Mouse (Mus musculus) limb, embryonic 11.5 days (tissue): ENCODE measurements at regions not wholly inside any gene's neighbourhood (a gene's known extent, or its start where the extent isn't known, plus 50 kb on each side); places are given as distances from the start of the nearest gene placed in this dataset.

ENCODE experiments used
- ATAC-seq: fragments of 200-750 bp; cut with Nextera tagmentation; 2 replicates; pipeline ENCODE4 v1.8.0; 2017; ENCODE audit warnings: low read depth; ENCODE audit not compliant: insufficient number of reproducible peaks, low FRiP score, low TSS enrichment
- DNase-seq: peaks from one replicate; pipeline ENCODE4 v3.0.0-alpha.2; 2015; ENCODE audit warnings: low spot score
- H3K27ac ChIP-seq: fragments of 300-500 bp; sonication (generic); replicated peaks from 2 replicates; pipeline ENCODE4 v1.5.1; 2014; ENCODE audit warnings: low read depth, mild to moderate bottlenecking, low read length
- H3K27me3 ChIP-seq: fragments of 300-500 bp; sonication (generic); 2 replicates; pipeline ENCODE4 v1.6.1; 2014; ENCODE audit warnings: mild to moderate bottlenecking, low read length, mixed read lengths; ENCODE audit not compliant: control insufficient read depth, insufficient read depth
- H3K36me3 ChIP-seq: fragments of 300-500 bp; sonication (generic); 2 replicates; pipeline ENCODE4 v1.6.1; 2014; ENCODE audit warnings: mild to moderate bottlenecking, low read length, moderate library complexity, mixed read lengths; ENCODE audit not compliant: control insufficient read depth, insufficient read depth
- H3K4me1 ChIP-seq: fragments of 300-500 bp; sonication (generic); 2 replicates; pipeline ENCODE4 v1.6.1; 2014; ENCODE audit warnings: low read length, mixed read lengths; ENCODE audit not compliant: control insufficient read depth, insufficient read depth
- H3K4me2 ChIP-seq: fragments of 300-500 bp; sonication (generic); 2 replicates; pipeline ENCODE4 v1.6.1; 2014; ENCODE audit warnings: low read depth, mild to moderate bottlenecking, moderate library complexity; ENCODE audit not compliant: severe bottlenecking
- H3K4me3 ChIP-seq: fragments of 300-500 bp; sonication (generic); 2 replicates; pipeline ENCODE4 v1.5.1; 2014; ENCODE audit warnings: low read depth, low read length
- H3K9ac ChIP-seq: fragments of 300-500 bp; sonication (generic); 2 replicates; pipeline ENCODE4 v1.6.1; 2014; ENCODE audit warnings: mild to moderate bottlenecking, low read length
- H3K9me3 ChIP-seq: fragments of 300-500 bp; sonication (generic); 2 replicates; pipeline ENCODE4 v1.6.1; 2016; ENCODE audit warnings: low read length; ENCODE audit not compliant: control insufficient read depth
- WGBS: fragments of 180-500 bp; shearing (Covaris S2); extraction: QIAGEN DNeasy Blood & Tissue Kit; methylation state at CpG from one replicate; pipeline ENCODE4 v1.1.7; 2014; 5-methylcytosine and 5-hydroxymethylcytosine counted together

DNA sequence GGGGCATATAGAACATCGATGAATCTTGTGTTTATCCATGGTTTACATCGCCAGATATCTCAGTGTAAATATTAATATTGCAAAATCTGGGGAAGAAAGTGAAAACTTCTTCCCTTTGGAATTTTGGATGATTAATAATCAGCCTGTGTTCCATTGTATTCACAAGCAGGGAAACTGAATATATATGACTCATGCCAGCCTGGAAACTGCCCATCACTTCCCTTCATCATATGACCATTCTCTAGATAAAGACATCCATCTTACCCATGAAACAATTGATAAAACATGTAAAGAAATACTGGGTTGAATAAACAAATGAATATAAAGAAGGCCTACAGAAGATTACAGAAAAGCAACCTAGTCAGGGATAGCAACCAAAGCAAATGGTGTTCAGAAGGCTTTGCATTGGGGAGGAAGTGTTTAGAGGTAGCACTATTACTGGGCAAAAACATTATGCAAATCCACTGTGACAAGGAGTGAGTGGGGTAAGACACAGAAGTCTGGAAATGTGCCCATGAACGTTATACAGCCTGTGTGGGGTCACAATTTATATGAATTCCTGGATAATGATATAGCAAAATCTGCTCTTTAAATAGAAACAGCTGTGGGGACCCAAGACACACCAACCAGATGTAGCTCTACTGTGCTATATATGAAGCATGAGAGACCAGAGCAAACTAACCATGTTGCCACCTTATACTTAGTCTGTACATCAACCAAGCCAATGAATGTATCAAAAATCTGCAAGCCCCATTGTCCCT lies 238.5 kb upstream of the Sdr16c6 start:
- H3K4me3 ChIP-seq, result no peak overlapping the region
- WGBS, result 69% methylated on average over 3 of the region's 3 CpGs
- no peak overlapping the region for H3K9ac ChIP-seq
- H3K4me1 ChIP-seq, result no peaks in the 10 kb centered on the region
- DNase-seq, result no peak
- H3K27me3 ChIP-seq, result no peaks in the 10 kb centered on the region
- no peak overlapping the region for H3K4me2 ChIP-seq
- H3K36me3 ChIP-seq, result no peaks in the 10 kb centered on the region
- no peak overlapping the region for H3K27ac ChIP-seq
- no peaks in the 10 kb centered on the region for H3K9me3 ChIP-seq
- no peak for ATAC-seq

DNA sequence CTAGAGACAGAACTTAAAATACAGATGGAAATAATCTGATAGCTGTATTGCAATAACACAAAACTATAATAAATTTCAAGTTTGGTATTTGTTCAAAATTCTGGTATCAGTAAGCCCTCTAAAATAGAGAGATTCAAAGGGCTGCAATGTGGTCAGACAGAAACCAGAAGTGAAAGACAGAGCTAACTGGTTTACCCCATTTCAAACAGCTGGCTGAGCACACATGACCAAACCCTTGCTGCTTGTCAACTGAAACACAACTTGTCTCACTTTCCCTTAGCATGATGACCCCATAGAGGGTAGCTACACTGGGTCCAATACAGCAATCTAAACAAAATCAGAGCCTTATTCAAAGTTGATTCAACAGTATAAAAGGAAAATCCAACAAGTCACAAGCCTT lies 234.2 kb upstream of the Sdr16c6 start:
- Histone ChIP-seq H3K27ac (no peak overlapping the region), H3K4me2 (no peak overlapping the region), H3K9me3 (no peaks in the 10 kb centered on the region), H3K4me3 (no peak overlapping the region), H3K27me3 (no peaks in the 10 kb centered on the region), H3K36me3 (no peaks in the 10 kb centered on the region), H3K4me1 (no peaks in the 10 kb centered on the region), H3K9ac (no peak overlapping the region)
- ATAC-seq, result no peak
- no peak for DNase-seq

DNA sequence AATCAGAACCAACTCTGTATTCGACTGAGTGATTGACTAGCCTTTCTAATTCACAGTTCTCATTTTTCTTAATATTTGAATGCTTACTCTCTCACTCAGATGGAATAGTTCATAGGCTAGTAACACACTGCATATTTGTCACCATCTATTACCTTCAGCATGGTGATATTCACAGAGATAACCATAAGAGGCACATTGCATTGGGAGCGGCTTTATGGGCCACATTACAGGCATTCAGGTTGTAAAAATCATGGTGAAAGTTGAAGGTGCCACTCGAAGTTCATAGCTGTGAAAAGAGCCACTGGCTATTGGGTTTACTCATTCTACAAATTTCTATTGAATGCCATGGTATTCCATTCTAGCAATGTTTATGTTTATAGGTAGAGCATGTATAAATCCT lies 229.6 kb upstream of the Sdr16c6 start:
- Histone ChIP-seq H3K9me3 (no peaks in the 10 kb centered on the region), H3K9ac (no peak overlapping the region), H3K4me1 (no peaks in the 10 kb centered on the region), H3K4me3 (no peak overlapping the region), H3K27ac (no peak overlapping the region), H3K27me3 (no peaks in the 10 kb centered on the region), H3K4me2 (no peak overlapping the region), H3K36me3 (no peaks in the 10 kb centered on the region)
- no peak for ATAC-seq
- DNase-seq, result no peak
- WGBS, result 78% methylated on average over 3 of the region's 3 CpGs

DNA sequence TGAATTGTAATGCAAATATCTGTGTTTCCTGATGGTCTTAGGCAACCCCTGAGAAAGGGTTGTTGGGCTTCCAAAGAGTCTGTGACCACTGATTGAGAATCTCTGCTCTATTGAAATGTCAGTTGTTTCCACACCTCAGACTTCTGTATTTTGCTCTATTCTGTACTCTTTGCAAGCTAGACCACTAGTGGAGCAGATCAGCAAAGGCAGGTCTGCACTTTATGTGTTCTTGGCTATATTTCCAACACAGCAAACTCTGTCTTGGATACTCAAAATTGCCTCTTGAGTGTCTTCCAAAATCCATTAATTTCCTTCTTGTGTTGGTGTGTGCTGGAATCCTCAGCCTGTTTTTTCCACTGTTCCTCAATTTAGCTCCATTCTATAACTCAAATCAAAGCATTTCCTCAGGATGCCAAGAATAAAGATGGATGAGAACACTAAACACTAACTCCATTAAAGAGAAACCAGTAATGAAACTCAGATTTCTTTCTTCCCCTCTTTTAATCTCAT lies 228.5 kb upstream of the Sdr16c6 start:
- H3K4me1 ChIP-seq, result no peaks in the 10 kb centered on the region
- no peaks in the 10 kb centered on the region for H3K36me3 ChIP-seq
- H3K9me3 ChIP-seq, result no peaks in the 10 kb centered on the region
- H3K27ac ChIP-seq, result no peak overlapping the region
- no peak overlapping the region for H3K9ac ChIP-seq
- H3K4me2 ChIP-seq, result no peak overlapping the region
- no peak for ATAC-seq
- DNase-seq, result no peak
- no peak overlapping the region for H3K4me3 ChIP-seq
- H3K27me3 ChIP-seq, result no peaks in the 10 kb centered on the region

DNA sequence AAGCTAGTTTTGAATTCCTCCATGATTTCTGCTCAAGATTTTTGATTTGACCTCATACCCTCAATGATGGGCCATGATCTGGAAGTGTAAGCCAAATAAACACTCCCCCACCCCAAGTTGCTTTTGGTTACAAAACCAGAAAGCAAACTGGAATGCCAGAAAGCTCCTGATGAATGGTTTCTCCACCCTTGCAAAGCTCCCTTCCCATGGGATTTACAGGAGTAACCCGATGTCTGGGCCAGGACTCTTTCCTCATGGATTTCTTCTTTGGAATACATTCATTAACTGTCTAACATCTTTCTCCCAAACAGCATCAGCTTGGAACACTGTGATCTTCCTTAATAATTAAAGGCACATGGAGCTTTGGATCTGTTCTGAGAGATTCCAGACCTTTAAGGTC lies 227.3 kb upstream of the Sdr16c6 start:
- H3K27ac ChIP-seq, result no peak overlapping the region
- 64% methylated on average over 1 of the region's 1 CpGs for WGBS
- no peak for ATAC-seq
- no peaks in the 10 kb centered on the region for H3K27me3 ChIP-seq
- no peaks in the 10 kb centered on the region for H3K4me1 ChIP-seq
- no peaks in the 10 kb centered on the region for H3K9me3 ChIP-seq
- no peak for DNase-seq
- no peak overlapping the region for H3K9ac ChIP-seq
- H3K4me2 ChIP-seq, result no peak overlapping the region
- H3K4me3 ChIP-seq, result no peak overlapping the region
- H3K36me3 ChIP-seq, result no peaks in the 10 kb centered on the region

DNA sequence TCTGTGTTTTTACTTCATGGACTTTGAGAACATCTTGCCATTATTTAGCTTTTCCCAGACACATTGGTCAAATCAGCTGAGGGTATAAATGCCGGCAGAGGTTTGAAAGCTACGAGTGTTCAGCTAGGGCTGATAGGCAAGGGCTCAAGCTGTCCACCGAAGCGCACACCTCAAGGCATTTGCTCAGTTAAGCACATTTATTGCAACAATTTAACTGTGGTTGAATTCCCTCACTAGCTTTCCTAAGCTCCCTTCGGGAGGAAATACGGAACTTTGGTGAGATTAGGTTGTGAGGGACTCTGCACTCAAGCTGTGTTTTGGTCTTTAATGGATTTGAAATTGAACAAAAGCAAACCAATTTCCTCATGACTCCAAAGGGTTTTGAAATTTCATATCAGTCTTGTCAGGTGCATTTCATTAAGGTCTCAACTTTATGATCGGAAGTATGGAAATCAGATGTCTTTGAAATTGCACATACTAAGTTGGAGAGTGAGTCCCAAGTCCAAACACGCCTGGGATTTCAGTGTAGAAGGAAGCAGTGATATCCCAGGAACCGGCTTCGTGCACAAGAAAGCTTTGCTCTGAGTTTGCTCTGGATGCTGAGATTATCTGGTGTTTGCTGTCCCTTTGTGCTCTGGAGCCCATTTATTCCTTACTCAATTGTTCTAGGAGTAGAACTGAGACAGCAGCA lies 223.0 kb upstream of the Sdr16c6 start:
- no peaks in the 10 kb centered on the region for H3K4me1 ChIP-seq
- no peaks in the 10 kb centered on the region for H3K9me3 ChIP-seq
- 77% methylated on average over 10 of the region's 10 CpGs for WGBS
- DNase-seq (no peak), ATAC-seq (no peak)
- H3K27me3 ChIP-seq, result no peaks in the 10 kb centered on the region
- H3K9ac ChIP-seq, result no peak overlapping the region
- no peak overlapping the region for H3K4me2 ChIP-seq
- no peak overlapping the region for H3K27ac ChIP-seq
- H3K4me3 ChIP-seq, result no peak overlapping the region
- H3K36me3 ChIP-seq, result no peaks in the 10 kb centered on the region

DNA sequence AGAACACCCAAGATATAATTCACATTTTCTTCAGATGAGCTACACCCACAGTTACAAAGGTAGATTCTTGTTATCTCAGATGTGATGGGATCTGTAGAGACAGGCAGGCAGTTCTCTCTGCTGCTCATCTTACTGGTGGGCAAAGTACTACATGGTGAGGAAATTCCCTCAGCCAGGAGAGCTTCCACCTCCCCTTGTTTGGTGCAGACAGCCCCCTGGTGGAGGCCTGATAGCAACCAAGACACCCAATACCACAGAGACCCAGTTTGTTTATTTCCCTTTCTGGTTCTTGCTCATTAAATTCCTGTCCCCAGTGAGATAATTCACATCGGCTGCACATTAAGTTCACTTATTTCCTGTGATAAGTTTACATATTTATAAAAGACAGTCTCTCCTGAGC lies 222.3 kb upstream of the Sdr16c6 start:
- no peak overlapping the region for H3K4me2 ChIP-seq
- WGBS, result 32% methylated on average over 1 of the region's 1 CpGs
- H3K4me3 ChIP-seq, result no peak overlapping the region

DNA sequence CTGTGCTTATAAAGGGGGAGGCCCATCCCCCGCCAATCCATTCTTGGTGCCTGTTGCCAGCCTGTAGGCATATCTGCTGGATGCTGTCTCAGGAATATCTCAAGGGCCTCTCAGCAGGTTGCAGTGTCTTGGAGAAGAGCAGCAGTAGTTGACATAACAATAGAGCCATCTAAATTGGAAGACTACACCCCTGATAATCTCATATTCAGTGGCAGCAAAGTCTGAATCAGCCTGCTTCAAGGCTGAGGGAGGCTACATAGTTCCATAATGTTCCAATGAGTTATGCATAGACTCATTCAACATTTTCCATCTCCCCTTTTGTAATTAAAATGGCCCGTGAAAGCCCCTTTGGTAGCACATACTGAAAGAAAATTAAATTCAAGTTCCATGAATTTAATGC lies 172.3 kb upstream of the Sdr16c6 start:
- H3K4me3 ChIP-seq, result no peak overlapping the region
- no peak overlapping the region for H3K4me2 ChIP-seq
- H3K27me3 ChIP-seq, result no peaks in the 10 kb centered on the region
- WGBS, result 77% methylated on average over 2 of the region's 2 CpGs
- H3K27ac ChIP-seq, result no peak overlapping the region
- ATAC-seq (no peak), DNase-seq (no peak)
- no peaks in the 10 kb centered on the region for H3K9me3 ChIP-seq
- no peaks in the 10 kb centered on the region for H3K4me1 ChIP-seq
- no peaks in the 10 kb centered on the region for H3K36me3 ChIP-seq
- H3K9ac ChIP-seq, result no peak overlapping the region

More for the DNA sequence above, 222.3 kb upstream of the Sdr16c6 start:
- H3K9me3 ChIP-seq, result no peaks in the 10 kb centered on the region
- no peaks in the 10 kb centered on the region for H3K27me3 ChIP-seq
- H3K27ac ChIP-seq, result no peak overlapping the region
- H3K4me1 ChIP-seq, result no peaks in the 10 kb centered on the region
- H3K9ac ChIP-seq, result no peak overlapping the region
- ATAC-seq (no peak), DNase-seq (peak; percentile 31)
- H3K36me3 ChIP-seq, result no peaks in the 10 kb centered on the region
